Mouse (Mus musculus) stomach, embryonic 14.5 days (tissue): ENCODE measurements around the gene Znfx1. TPM values are rescaled to one million over a fixed set of nuclear protein-coding genes. Genes with fewer than 3 reads are reported as not detected.

Source experiments
- ATAC-seq: fragments of 200-750 bp; cut with Nextera tagmentation; 2 replicates; pipeline ENCODE4 v1.8.0; 2017; ENCODE audit warnings: low read depth, moderate TSS enrichment; ENCODE audit not compliant: insufficient number of reproducible peaks, insufficient read depth, low FRiP score
- H3K27ac ChIP-seq: fragments of 300-500 bp; sonication (generic); 2 replicates; pipeline ENCODE4 v1.5.1; 2014; ENCODE audit warnings: mild to moderate bottlenecking, low read length, moderate library complexity, mixed read lengths
- H3K27me3 ChIP-seq: fragments of 300-500 bp; sonication (generic); 2 replicates; pipeline ENCODE4 v1.6.1; 2014; ENCODE audit warnings: low read length, control low read depth, mixed read lengths; ENCODE audit not compliant: control insufficient read depth, insufficient read depth
- H3K36me3 ChIP-seq: fragments of 300-500 bp; sonication (generic); 2 replicates; pipeline ENCODE4 v1.6.1; 2014; ENCODE audit warnings: mild to moderate bottlenecking, control low read depth, low read length, moderate library complexity, mixed read lengths; ENCODE audit not compliant: control insufficient read depth, insufficient read depth
- H3K4me1 ChIP-seq: fragments of 300-500 bp; sonication (generic); 2 replicates; pipeline ENCODE4 v1.6.1; 2014; ENCODE audit warnings: low read length, control low read depth, mixed read lengths; ENCODE audit not compliant: control insufficient read depth, insufficient read depth
- H3K4me2 ChIP-seq: fragments of 300-500 bp; sonication (generic); replicated peaks from 2 replicates; pipeline ENCODE4 v1.6.1; 2014; ENCODE audit warnings: low read depth, low read length, control low read depth
- H3K4me3 ChIP-seq: fragments of 300-500 bp; sonication (generic); 2 replicates; pipeline ENCODE4 v1.5.1; 2014; ENCODE audit warnings: low read depth, low read length, control low read depth
- H3K9ac ChIP-seq: fragments of 300-500 bp; sonication (generic); replicated peaks from 2 replicates; pipeline ENCODE4 v1.6.1; 2014; ENCODE audit warnings: low read depth, mild to moderate bottlenecking, control low read depth, low read length, moderate library complexity, mixed read lengths
- H3K9me3 ChIP-seq: fragments of 300-500 bp; sonication (generic); 2 replicates; pipeline ENCODE4 v1.6.1; 2016; ENCODE audit warnings: low read depth, low read length, control low read depth; ENCODE audit not compliant: control insufficient read depth
- WGBS: fragments of 180-500 bp; shearing (Covaris S2); extraction: QIAGEN DNeasy Blood & Tissue Kit; methylation state at CpG from one replicate; pipeline ENCODE4 v1.1.7; 2014; 5-methylcytosine and 5-hydroxymethylcytosine counted together
- polyA plus RNA-seq: library from polyadenylated mRNA; unstranded; fragments of >200 nt; fragmentation: Nextera tagmentation; extraction: Ambion mirVana; gene quantifications from 2 replicates; pipeline ENCODE4 v1.2.1, GENCODE M21; 2014

Znfx1 gene
- polyA plus RNA-seq, 1 experiment from 2014 or later = 6.7 TPM

DNA sequence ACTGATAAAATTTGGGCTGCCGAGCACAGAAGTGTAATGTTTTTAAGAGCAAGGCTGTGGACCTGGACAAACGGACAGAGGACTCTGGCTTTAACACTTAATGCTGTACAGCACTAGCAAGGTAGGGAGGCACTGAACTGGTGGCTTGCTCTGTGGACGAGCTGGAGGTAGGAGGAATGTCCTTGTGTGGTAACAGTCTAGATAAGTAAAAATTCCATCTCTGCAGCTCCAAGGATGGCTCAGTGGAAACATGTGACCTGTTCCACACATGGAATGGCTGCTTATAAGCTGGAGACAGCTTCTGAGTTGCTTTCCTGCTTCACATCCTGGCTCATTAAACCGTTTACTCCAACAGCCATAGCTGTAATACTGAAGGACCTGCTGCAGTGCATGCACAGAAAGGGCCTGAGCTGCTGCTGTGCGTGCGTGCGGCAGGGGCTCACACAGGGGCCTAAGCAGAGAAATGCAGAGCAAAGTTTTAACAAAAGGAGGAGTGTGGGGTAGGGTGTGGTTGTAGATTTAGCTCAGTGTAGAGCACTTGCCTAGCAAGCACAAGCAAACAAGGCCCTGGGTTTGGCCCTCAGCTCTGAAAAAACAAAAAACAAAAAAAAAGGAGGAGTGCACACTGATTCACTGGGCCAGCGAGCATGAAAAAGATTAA lies 14.0 kb downstream of the Znfx1 start:
- no peaks in the 10 kb centered on the region for H3K4me1 ChIP-seq
- peaks cover 47% of the 10 kb centered on the region for H3K36me3 ChIP-seq
- H3K4me3 ChIP-seq = no peak overlapping the region
- H3K9me3 ChIP-seq = no peaks in the 10 kb centered on the region
- no peaks in the 10 kb centered on the region for H3K27me3 ChIP-seq
- peak overlapping the region; percentile 50; the same call in 1 of the 2 replicates for H3K27ac ChIP-seq
- no peak overlapping the region for H3K4me2 ChIP-seq
- ATAC-seq = no peak; the same call in 1 of the 2 replicates
- H3K9ac ChIP-seq = no peak overlapping the region
- 77% methylated on average over 8 of the region's 8 CpGs for WGBS

DNA sequence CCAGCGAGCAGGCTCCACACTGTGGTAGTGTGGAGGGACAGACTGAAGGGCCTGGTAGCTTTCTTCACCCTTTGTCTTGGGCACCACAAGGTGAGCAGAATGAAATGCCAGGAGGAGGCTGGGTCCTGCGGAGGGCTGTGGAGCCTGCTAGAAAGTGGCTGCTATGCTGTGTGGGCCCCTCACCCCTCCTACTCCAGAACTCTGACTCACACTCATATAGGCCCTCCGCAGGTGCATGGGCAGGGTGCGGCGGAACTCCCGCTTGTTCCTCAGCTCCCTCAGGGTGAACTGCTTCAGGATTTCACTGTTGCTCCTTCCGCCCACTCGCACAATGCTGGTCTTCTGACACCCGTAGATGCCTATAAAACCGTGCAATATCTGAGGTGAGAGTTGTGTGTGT lies 14.6 kb downstream of the Znfx1 start:
- Histone ChIP-seq H3K4me2 (no peak overlapping the region), H3K9me3 (no peaks in the 10 kb centered on the region), H3K27ac (peak overlapping the region; percentile 50; the same call in 1 of the 2 replicates), H3K4me1 (no peaks in the 10 kb centered on the region), H3K36me3 (peaks cover 52% of the 10 kb centered on the region), H3K9ac (no peak overlapping the region), H3K27me3 (no peaks in the 10 kb centered on the region), H3K4me3 (no peak overlapping the region)
- 78% methylated on average over 10 of the region's 10 CpGs for WGBS
- peak; percentile 66; the same call in 1 of the 2 replicates for ATAC-seq

- 86% methylated on average over 12 of the region's 12 CpGs for WGBS
- Histone ChIP-seq H3K36me3 (peaks cover 85% of the 10 kb centered on the region), H3K27me3 (no peaks in the 10 kb centered on the region), H3K9ac (no peak overlapping the region), H3K9me3 (no peaks in the 10 kb centered on the region), H3K4me3 (no peak overlapping the region), H3K27ac (no peak overlapping the region), H3K4me2 (no peak overlapping the region), H3K4me1 (no peaks in the 10 kb centered on the region)
- ATAC-seq = peak; percentile 79; the same call in 1 of the 2 replicates
Observed at GRCm38 (mm10) chr2:167043400-167044121, 19.3 kb downstream of the Znfx1 start.

DNA sequence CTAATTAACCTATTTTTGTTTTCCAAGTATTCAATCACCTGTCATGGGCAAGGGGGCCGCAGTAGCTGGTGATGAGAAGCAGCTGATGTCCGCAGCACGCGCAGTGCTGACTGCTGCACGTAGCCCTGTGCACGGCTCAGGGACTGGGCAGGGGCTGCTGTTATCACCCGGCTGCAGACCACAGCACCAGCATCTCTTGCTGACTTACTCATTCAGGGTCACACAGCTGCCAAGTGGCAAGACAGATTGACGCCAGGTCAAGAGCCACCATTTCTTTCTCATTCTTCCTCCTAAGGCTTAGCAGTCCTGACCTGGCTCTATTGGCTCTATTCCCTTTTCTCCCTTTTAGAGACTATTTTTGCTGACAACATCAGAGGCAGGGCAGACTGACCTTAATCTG lies 23.4 kb downstream of the Znfx1 start:
- ATAC-seq = no peak
- H3K4me2 ChIP-seq = no peak overlapping the region
- no peaks in the 10 kb centered on the region for H3K9me3 ChIP-seq
- WGBS = 62% methylated on average over 8 of the region's 8 CpGs
- H3K36me3 ChIP-seq = peaks cover 92% of the 10 kb centered on the region
- no peak overlapping the region for H3K4me3 ChIP-seq
- no peaks in the 10 kb centered on the region for H3K4me1 ChIP-seq
- H3K27ac ChIP-seq = no peak overlapping the region
- no peaks in the 10 kb centered on the region for H3K27me3 ChIP-seq
- no peak overlapping the region for H3K9ac ChIP-seq

- Histone ChIP-seq H3K36me3 (peaks cover 92% of the 10 kb centered on the region), H3K27ac (no peak overlapping the region), H3K9me3 (no peaks in the 10 kb centered on the region), H3K4me1 (no peaks in the 10 kb centered on the region), H3K4me3 (no peak overlapping the region), H3K4me2 (no peak overlapping the region), H3K27me3 (no peaks in the 10 kb centered on the region), H3K9ac (no peak overlapping the region)
- WGBS = 90% methylated on average over 7 of the region's 7 CpGs
- ATAC-seq = no peak
Observed at GRCm38 (mm10) chr2:167038716-167039115, 24.1 kb downstream of the Znfx1 start.

- Histone ChIP-seq H3K36me3 (peaks cover 93% of the 10 kb centered on the region), H3K4me3 (no peak overlapping the region), H3K27ac (no peak overlapping the region), H3K9me3 (no peaks in the 10 kb centered on the region), H3K9ac (no peak overlapping the region), H3K4me2 (no peak overlapping the region), H3K4me1 (no peaks in the 10 kb centered on the region), H3K27me3 (no peaks in the 10 kb centered on the region)
- WGBS = 93% methylated on average over 6 of the region's 6 CpGs
- ATAC-seq = no peak
Observed at GRCm38 (mm10) chr2:167038297-167038696, 24.5 kb downstream of the Znfx1 start.

- Histone ChIP-seq H3K4me3 (no peak overlapping the region), H3K9ac (no peak overlapping the region), H3K4me1 (no peaks in the 10 kb centered on the region), H3K36me3 (peaks cover 90% of the 10 kb centered on the region), H3K27ac (no peak overlapping the region), H3K9me3 (no peaks in the 10 kb centered on the region), H3K4me2 (no peak overlapping the region), H3K27me3 (no peaks in the 10 kb centered on the region)
- 95% methylated on average over 12 of the region's 12 CpGs for WGBS
- ATAC-seq = no peak
Observed at GRCm38 (mm10) chr2:167037710-167038109, 25.1 kb downstream of the Znfx1 start.

DNA sequence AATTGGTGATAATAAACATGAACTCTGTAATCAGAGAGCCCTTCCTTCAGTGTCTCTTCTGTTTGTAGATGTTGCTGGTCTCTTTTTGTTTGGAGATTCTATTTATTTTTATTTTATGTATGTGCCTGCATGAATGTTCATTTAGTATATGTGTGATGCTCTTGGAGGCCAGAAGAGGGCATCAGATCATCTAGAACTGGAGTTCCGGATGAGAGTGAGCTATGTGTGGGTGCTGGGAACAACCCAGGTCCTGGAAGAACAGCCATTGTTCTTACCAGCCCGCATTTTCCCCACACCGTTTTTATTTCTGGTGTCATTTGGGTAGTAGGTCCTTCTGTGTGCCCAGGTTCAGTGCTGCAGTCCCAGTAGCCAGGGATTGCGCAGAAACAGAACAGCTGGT lies 32.3 kb downstream of the Znfx1 start:
- Histone ChIP-seq H3K27me3 (no peaks in the 10 kb centered on the region), H3K4me2 (no peak overlapping the region), H3K36me3 (peaks cover 71% of the 10 kb centered on the region), H3K4me1 (no peaks in the 10 kb centered on the region), H3K4me3 (no peak overlapping the region), H3K9ac (no peak overlapping the region), H3K9me3 (no peaks in the 10 kb centered on the region), H3K27ac (no peak overlapping the region)
- ATAC-seq = no peak
- WGBS = 90% methylated on average over 4 of the region's 4 CpGs
